Mouse (Mus musculus) thymus, adult 2 months (tissue): ENCODE data around the gene Dgcr2. TPM values are rescaled to one million over a fixed set of nuclear protein-coding genes. Genes with fewer than 3 reads are reported as not detected.

Source experiments
- DNase-seq: peaks from one replicate; pipeline ENCODE4 v3.0.0; 2021
- H3K27ac ChIP-seq: fragments of 200-500 bp; 2 replicates; pipeline ENCODE4 v1.5.1; 2012; ENCODE audit warnings: low read length, control low read depth; ENCODE audit not compliant: control insufficient read depth, insufficient read depth
- H3K27me3 ChIP-seq: fragments of 200-500 bp; 2 replicates; pipeline ENCODE4 v1.6.1; 2012; ENCODE audit warnings: mild to moderate bottlenecking, low read length, moderate library complexity, mixed read lengths; ENCODE audit not compliant: control insufficient read depth, insufficient read depth
- H3K36me3 ChIP-seq: fragments of 200-500 bp; 2 replicates; pipeline ENCODE4 v1.6.1; 2012; ENCODE audit warnings: mild to moderate bottlenecking, low read length, moderate library complexity; ENCODE audit not compliant: control insufficient read depth, insufficient read depth
- H3K4me1 ChIP-seq: fragments of 200-500 bp; replicated peaks from 2 replicates; pipeline ENCODE4 v1.6.1; 2012; ENCODE audit warnings: low read length; ENCODE audit not compliant: control insufficient read depth, insufficient read depth
- H3K4me3 ChIP-seq: fragments of 200-500 bp; 2 replicates; pipeline ENCODE4 v1.5.1; 2012; ENCODE audit warnings: mild to moderate bottlenecking, low read length, control low read depth, moderate library complexity; ENCODE audit not compliant: control insufficient read depth, insufficient read depth
- CTCF ChIP-seq: fragments of 200-500 bp; IDR thresholded peaks from 2 replicates; pipeline ENCODE4 v1.5.1; 2012; ENCODE audit warnings: mild to moderate bottlenecking, control low read depth, low read length, moderate library complexity, borderline replicate concordance; ENCODE audit not compliant: control insufficient read depth, poor library complexity, insufficient read depth; ENCODE audit errors: extremely low read depth
- POLR2A ChIP-seq: fragments of 200-500 bp; IDR thresholded peaks from 2 replicates; pipeline ENCODE4 v1.6.1; 2012; ENCODE audit warnings: mild to moderate bottlenecking, low read length, control low read depth, moderate library complexity; ENCODE audit not compliant: control insufficient read depth, poor library complexity, insufficient read depth; ENCODE audit errors: extremely low read depth
- WGBS: fragments of 180-500 bp; shearing (Covaris S2); methylation state at CpG from one replicate; pipeline ENCODE4 v1.1.7; 2018; 5-methylcytosine and 5-hydroxymethylcytosine counted together
- polyA plus RNA-seq: library from polyadenylated mRNA; depleted of rRNA; stranded (reverse); fragments of >200 nt; gene quantifications from 2 replicates; pipeline ENCODE4 v1.2.3, GENCODE M21; 2012; rRNA removed

Dgcr2 gene
- polyA plus RNA-seq, 1 experiment, result 215 TPM

DNA sequence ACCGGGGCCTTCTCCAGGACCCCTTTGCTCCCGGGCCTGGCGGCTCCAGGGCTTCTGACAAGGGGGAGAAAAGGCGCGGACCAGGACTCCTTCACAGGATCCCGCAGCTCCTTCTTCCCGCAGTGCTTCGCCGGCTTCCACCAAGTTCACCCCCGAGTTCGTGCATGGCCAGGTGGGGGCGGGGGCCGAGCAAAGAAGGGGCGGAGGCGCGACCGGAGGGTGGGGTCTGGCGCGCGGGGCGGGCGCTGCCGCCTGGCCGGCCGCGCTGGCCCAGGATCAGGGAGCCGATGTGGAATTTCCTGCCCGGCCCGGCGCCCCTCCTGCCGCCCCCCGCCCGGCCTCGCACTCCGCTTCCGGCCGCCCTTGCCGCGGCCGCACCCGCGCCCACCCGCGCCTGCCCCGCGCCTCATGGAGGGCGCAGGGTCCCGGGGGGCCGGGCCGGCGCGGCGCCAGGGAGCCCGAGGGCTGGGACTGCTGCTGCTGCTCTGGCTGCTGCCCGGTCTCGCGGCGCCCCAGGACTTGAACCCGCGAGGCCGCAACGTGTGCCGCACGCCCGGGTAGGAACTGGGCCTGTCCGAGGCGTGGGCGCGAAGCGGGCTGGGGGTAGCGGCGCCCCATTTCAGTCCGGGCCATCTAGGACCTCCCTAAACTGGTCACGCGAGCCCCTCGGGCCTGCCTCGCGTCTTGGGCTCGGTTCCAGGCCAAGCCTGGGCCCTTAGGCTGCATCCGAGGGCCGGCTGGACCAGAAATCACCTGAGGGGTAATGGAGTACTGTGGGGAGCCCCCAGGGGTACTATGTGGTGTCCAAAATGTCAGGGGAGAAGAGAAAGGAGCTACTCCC is 101.2 kb downstream of the Dgcr2 start, which contains the start of gene Scarf2:
Gene Scarf2, plus strand, starts transcription at position 312 of the 841 bp plus-strand sequence.
- peaks cover 41% of the 10 kb centered on the region for H3K27me3 ChIP-seq
- TF ChIP-seq CTCF (no peak), POLR2A (no peak)
- peaks cover 4% of the 10 kb centered on the region; the same call in 1 of the 2 replicates for H3K36me3 ChIP-seq
- WGBS, result 6% methylated on average over 81 of the region's 81 CpGs
- H3K4me3 ChIP-seq, result peak within 1 kb of the TSS; percentile 17
- no peak within 1 kb of the TSS for H3K27ac ChIP-seq
- peaks cover 7% of the 10 kb centered on the region for H3K4me1 ChIP-seq
- no peak for DNase-seq

GRCm38 (mm10) chr16:17796519-17796918 is 101.8 kb downstream of the Dgcr2 start:
- DNase-seq, result no peak
- Histone ChIP-seq H3K36me3 (peaks cover 10% of the 10 kb centered on the region), H3K27ac (no peak overlapping the region), H3K4me3 (no peak overlapping the region), H3K4me1 (peaks cover 7% of the 10 kb centered on the region), H3K27me3 (peaks cover 35% of the 10 kb centered on the region)
- no peak for TF ChIP-seq POLR2A
- TF ChIP-seq CTCF, result no peak

DNA sequence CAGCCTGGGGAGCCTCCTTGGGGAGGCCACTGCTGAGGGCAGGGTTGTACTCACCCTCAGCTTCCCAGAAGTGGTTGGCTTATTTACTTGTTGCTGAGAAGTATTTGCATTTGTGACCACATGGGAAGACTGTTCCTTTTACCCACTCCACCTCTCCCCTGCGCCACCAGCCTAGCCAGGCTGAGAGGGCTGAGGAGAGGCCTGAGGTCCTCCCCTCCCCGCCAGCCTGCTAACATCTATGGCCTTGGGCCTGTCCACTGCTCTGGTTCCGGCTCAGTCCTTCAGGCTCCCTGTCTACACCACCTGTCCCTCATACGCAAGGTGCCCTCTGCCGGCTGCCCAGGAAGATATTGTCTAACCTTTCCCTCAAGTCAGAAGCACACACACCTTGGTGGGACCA is 102.7 kb downstream of the Dgcr2 start:
- WGBS, result 97% methylated on average over 5 of the region's 5 CpGs
- H3K27me3 ChIP-seq, result peaks cover 35% of the 10 kb centered on the region
- H3K4me1 ChIP-seq, result peaks cover 7% of the 10 kb centered on the region
- H3K27ac ChIP-seq, result no peak overlapping the region
- TF ChIP-seq CTCF (no peak), POLR2A (no peak)
- H3K36me3 ChIP-seq, result peaks cover 10% of the 10 kb centered on the region
- no peak for DNase-seq
- H3K4me3 ChIP-seq, result no peak overlapping the region

DNA sequence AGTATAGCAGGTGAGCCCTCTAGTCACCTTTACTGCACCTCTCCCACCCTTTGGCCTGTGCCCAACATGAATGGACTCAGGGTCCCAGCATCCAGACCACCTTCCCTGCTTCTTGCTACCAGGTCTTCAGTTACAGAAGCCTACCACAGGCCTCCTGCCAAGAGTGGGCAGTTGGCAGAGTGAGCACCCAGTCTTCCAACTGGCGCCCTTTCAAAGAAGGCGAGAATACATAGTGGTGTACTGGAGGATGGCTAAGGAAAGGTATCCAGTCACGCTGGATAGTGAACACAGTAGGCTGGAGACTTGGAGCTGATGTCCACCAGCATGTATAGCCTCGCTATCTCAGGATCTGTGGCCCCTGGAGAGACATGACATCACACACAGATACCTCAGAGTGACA is 104.3 kb downstream of the Dgcr2 start:
- H3K36me3 ChIP-seq, result peaks cover 21% of the 10 kb centered on the region
- no peak for DNase-seq
- no peak overlapping the region for H3K4me3 ChIP-seq
- TF ChIP-seq POLR2A, result no peak
- TF ChIP-seq CTCF, result no peak
- H3K4me1 ChIP-seq, result peaks cover 7% of the 10 kb centered on the region
- WGBS, result 92% methylated on average over 4 of the region's 4 CpGs
- H3K27ac ChIP-seq, result no peak overlapping the region
- H3K27me3 ChIP-seq, result peaks cover 31% of the 10 kb centered on the region

- Histone ChIP-seq H3K36me3 (peaks cover 24% of the 10 kb centered on the region), H3K27me3 (peaks cover 19% of the 10 kb centered on the region), H3K4me3 (no peak overlapping the region), H3K27ac (no peak overlapping the region), H3K4me1 (peaks cover 7% of the 10 kb centered on the region)
- TF ChIP-seq POLR2A, result no peak
- no peak for TF ChIP-seq CTCF
- WGBS, result 95% methylated on average over 3 of the region's 3 CpGs
- no peak for DNase-seq
Measured at GRCm38 (mm10) chr16:17792728-17793127, 105.6 kb downstream of the Dgcr2 start.

Other genes starting within 250 kb of the Dgcr2 start
- 286 and 308 TPM in 2 replicates for gene Med15, start 165.7 kb downstream of the Dgcr2 start, polyA plus RNA-seq
- gene Klhl22, start 138.9 kb downstream of the Dgcr2 start, polyA plus RNA-seq, result 72.7 and 75.1 TPM in 2 replicates
- 41.0 and 41.2 TPM in 2 replicates for gene Scarf2, start 101.3 kb downstream of the Dgcr2 start, polyA plus RNA-seq
- gene B830017H08Rik, start 65.4 kb downstream of the Dgcr2 start, polyA plus RNA-seq, result not detected in 2 replicates
- gene Car15, start 60.2 kb downstream of the Dgcr2 start, polyA plus RNA-seq, result 22.4 and 27.4 TPM in 2 replicates
- gene Gm20518, start 6.9 kb downstream of the Dgcr2 start, polyA plus RNA-seq, result 4.1 and 4.9 TPM in 2 replicates
- gene Tssk1, start 4.3 kb downstream of the Dgcr2 start, polyA plus RNA-seq, result 0.06 and 0.12 TPM in 2 replicates
- 0.35 TPM in 1 of 2 replicates, not detected in the other for gene Tssk2, start 75 bp upstream of the Dgcr2 start, polyA plus RNA-seq
- 45.5 and 48.9 TPM in 2 replicates for gene Ess2, start 12.8 kb upstream of the Dgcr2 start, polyA plus RNA-seq
- 0.10 and 0.13 TPM in 2 replicates for gene Gsc2, start 16.5 kb upstream of the Dgcr2 start, polyA plus RNA-seq
- 126 and 151 TPM in 2 replicates for gene Slc25a1, start 29.7 kb upstream of the Dgcr2 start, polyA plus RNA-seq
- gene Vpreb2, start 81.9 kb upstream of the Dgcr2 start, polyA plus RNA-seq, result 0.49 TPM in 1 of 2 replicates, not detected in the other
- gene Dgcr6, start 154.3 kb upstream of the Dgcr2 start, polyA plus RNA-seq, result 110 and 117 TPM in 2 replicates
- 74.1 and 84.2 TPM in 2 replicates for gene Prodh, start 191.6 kb upstream of the Dgcr2 start, polyA plus RNA-seq
- 5.7 and 6.6 TPM in 2 replicates for gene Rtn4r, start 229.1 kb upstream of the Dgcr2 start, polyA plus RNA-seq